In the genomic region with DNA sequence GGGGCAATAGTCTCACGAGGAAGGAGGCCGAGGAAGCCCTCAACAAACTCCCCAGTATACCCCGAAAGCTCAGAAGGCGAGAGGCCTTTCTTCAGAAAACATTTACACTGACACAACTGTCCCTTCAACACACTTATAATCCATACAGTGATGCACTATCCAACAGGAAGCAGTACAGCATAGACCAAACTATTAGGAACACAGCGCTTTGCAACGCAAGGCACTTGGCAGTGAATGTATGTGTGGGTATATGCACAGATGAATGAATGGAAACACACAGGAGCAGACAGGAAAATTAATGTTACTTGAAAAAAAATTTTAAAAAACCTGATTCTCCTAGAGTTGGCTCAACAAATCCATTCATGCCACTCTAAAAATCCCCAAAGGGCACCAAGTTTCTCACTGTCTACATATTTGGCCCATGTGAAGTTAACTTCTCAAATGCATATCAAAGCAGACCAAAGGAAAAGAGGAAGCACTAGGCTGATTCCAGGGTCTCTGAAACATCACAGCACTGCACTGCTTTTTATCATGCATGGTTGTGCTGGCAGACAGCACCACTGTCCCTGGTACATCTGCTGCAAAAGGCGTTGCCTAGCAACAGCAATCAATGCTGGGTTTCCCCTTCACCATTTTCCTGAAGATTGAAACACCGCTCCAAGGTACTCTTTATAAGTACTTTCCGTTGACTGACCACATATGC, we compare ENCODE assay signal across 10 mouse cellular contexts.
A peak's percentile ranks its signal among the peaks of the same experiment; 100 is the strongest.
DNase-seq lines count a peak whose midpoint lies in the region; ATAC-seq lines count a peak whose summit lies in the region.
"Had no signal": no experiment of that assay in that cellular context is flagged by ENCODE, and none has a peak within 500 bp of the region (broad histone marks: within the 10 kb centered on the region; RNA-seq: fewer than 3 reads in every experiment).

No protein-coding gene starts in this region.

- ATAC-seq in kidney, embryonic 16.5 days (ENCODE audit: low FRiP score, low TSS enrichment), result no peak

- H3K4me3 ChIP-seq in kidney, embryonic 16.5 days (ENCODE audit: low read length), result no peak overlapping the region

- peak; percentile 45 for DNase-seq in embryo, embryonic 10 days (ENCODE audit: low spot score)
- DNase-seq in embryo, embryonic 9.5 days (ENCODE audit: extremely low spot score), result no peak
- DNase-seq in frontal cortex, adult 2 months (ENCODE audit: extremely low spot score in 1 of 2, low spot score in 1 of 2), result peak; percentile 14 to 38
- peak; percentile 48 to 76 for DNase-seq in layer of hippocampus, postnatal 14 days (ENCODE audit: low spot score in 2 of 2)
- DNase-seq in retina, embryonic 14.5 days (ENCODE audit: low spot score), result peak; percentile 16
- no peak for DNase-seq in adrenal gland, adult (ENCODE audit: inconsistent age in 2 of 2, low spot score in 1 of 2)
- no peak for DNase-seq in gastrocnemius, postnatal 10 days
- DNase-seq: kidney, adult 2 months; spleen, adult 18-20 months had no signal

- no peak overlapping the region for H3K27ac ChIP-seq in kidney, embryonic 16.5 days (ENCODE audit: low read length)

- no peaks in the 10 kb centered on the region for H3K9me3 ChIP-seq in kidney, embryonic 16.5 days (ENCODE audit: low read length)

- H3K36me3 ChIP-seq in kidney, embryonic 16.5 days (ENCODE audit: insufficient read depth, low read length), result no peaks in the 10 kb centered on the region

- no peak overlapping the region for H3K4me2 ChIP-seq in kidney, embryonic 16.5 days (replicated peaks; ENCODE audit: low read depth, low read length)

- 0 out of 2 replicates have a peak, but pooled peaks cover 6% of the 10 kb centered on the region for H3K4me1 ChIP-seq in kidney, embryonic 16.5 days (ENCODE audit: insufficient read depth, low read length)

- 92% methylated on average over 9 of the region's 9 CpGs for WGBS in kidney, embryonic 16.5 days

- no peaks in the 10 kb centered on the region for H3K27me3 ChIP-seq in kidney, embryonic 16.5 days (ENCODE audit: insufficient read depth, low read length)

- H3K9ac ChIP-seq in kidney, embryonic 16.5 days (replicated peaks; ENCODE audit: low read length), result no peak overlapping the region

Comparison
In these comparisons a context has a peak if more than half of its experiments do, and no peak if none do; other contexts are left out.
1. DNase-seq: peak in embryo, embryonic 10 days (single experiment), frontal cortex, adult 2 months (2 of 2), layer of hippocampus, postnatal 14 days (2 of 2) and retina, embryonic 14.5 days (single experiment); none in embryo, embryonic 9.5 days (single experiment), adrenal gland, adult (0 of 2) and gastrocnemius, postnatal 10 days (single experiment).